Mouse (Mus musculus) frontal cortex, adult (tissue): Measurements from ENCODE around the gene Zfhx3.

Experiments used
- ATAC-seq: cut with Nextera tagmentation; 2 replicates; pipeline ENCODE4 v1.9.2; 2017; ENCODE audit warnings: mild to moderate bottlenecking, moderate library complexity, mixed read lengths; ENCODE audit not compliant: low TSS enrichment

The Zfhx3 gene

GRCm38 (mm10) chr8:108930635-108931034, 988.2 kb downstream of the Zfhx3 start:
- ATAC-seq, result no peak

DNA sequence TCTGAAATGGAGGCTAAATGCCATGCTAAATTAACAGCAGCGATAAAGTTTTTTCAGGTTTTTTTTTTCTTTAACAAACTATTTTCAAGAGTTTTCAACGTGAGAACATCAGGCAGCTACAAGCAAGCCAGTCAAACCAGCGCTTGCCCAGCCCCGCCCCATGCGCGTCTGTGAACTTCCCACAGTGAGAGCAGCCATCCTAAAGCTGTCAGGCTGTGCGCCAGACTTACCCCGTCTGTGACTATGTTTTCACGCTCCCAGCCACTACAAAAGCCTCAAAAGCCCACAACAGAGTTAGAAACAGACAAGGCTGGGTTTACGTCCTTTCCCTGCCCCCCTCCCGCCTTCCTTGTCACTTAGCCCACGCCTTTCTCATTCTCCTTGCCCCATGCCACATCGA, 989.4 kb downstream of the Zfhx3 start:
- ATAC-seq, result peak; percentile 55; the same call in 1 of the 2 replicates

DNA sequence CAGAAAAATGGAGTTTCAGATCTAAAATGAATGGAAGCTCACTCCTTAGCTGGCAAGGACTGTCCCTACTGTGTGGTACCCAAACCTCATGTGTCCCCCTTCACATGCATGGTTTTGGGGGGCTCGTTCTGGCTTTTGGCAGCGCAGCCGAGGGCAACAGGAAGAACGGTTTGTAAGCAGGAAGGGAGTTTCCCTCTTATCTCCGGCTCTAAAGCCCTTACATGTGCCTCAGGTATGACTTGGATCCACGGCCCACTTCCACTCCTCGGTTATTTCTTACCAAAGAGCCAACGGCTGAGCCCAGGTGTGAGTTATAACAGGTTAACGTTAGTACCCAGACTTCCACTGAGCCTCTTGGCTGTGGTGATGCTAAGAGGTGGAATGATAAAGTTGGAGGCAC, 990.3 kb downstream of the Zfhx3 start:
- ATAC-seq, result no peak

DNA sequence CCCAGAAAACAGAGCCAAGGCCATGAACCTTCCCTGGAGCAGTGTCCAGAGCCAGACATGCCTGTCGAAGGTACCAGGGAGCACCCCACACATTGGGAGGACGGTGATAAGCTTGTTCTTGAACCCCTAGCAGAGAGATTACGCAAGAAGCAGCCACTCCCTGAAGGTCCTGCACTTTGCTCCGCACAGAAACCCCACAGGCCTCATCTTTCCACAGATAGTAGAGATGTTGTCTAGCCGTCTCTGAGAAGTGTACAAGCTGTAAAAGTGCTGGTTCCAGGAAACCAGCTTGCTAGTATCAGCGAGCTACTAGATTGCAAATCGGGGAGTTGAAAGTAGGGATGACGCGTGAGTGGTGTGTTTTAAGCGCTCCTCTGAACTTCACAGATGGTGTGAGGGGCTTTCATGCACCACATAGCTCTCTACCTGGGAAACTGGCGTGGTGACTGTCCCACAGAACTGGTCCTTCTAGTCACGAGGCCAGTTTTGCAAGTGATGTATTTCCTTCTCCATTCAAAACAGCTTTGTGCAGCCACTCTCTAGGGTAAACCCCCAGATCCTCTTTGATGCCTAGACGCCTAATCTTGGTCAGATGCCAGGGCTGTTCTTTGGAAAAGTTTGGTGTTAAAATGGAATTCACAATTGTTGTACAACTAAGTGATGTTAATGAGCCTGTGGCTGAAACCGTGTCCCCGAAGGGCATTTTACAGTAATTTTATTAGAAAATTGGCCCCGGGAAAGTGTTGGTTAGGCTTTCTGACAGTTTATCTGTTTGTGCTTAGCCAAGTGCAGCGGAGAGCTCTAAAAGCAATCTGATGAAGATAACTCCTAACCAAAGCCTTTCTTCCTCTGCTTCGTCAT, 993.6 kb downstream of the Zfhx3 start:
- ATAC-seq, result no peak

- no peak for ATAC-seq
These were observed 994.4 kb downstream of the Zfhx3 start for GRCm38 (mm10) chr8:108936695-108937448.

- no peak for ATAC-seq
These were observed 995.5 kb downstream of the Zfhx3 start for GRCm38 (mm10) chr8:108937904-108938455.

GRCm38 (mm10) chr8:108942686-108943085, 1000.2 kb downstream of the Zfhx3 start:
- no peak for ATAC-seq

GRCm38 (mm10) chr8:108943132-108943531, 1000.7 kb downstream of the Zfhx3 start:
- no peak for ATAC-seq

- ATAC-seq, result no peak
These were observed 1001.9 kb downstream of the Zfhx3 start for GRCm38 (mm10) chr8:108944312-108944711.

GRCm38 (mm10) chr8:108950311-108950710, 1007.9 kb downstream of the Zfhx3 start:
- no peak for ATAC-seq

DNA sequence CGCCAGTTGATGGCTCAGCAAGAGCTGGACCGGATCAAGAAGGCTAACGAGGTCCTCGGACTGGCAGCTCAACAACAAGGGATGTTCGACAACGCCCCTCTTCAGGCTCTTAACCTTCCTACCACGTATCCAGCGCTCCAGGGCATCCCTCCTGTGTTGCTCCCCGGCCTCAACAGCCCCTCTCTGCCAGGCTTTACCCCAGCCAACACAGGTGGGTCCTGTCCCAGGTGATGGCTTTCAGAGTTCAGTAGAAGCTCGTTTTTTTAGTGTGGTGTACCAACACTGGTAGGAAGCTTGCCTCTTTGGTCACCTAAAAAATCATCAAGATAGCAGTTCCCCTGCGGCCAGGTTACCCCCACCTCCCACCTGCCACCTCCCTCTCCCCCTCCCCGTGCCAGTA, 1009.1 kb downstream of the Zfhx3 start:
- ATAC-seq, result no peak

GRCm38 (mm10) chr8:108956416-108956815, 1014.0 kb downstream of the Zfhx3 start:
- ATAC-seq, result no peak

- no peak for ATAC-seq
These were observed 1020.1 kb downstream of the Zfhx3 start for GRCm38 (mm10) chr8:108962516-108962915.

- ATAC-seq, result no peak
These were observed 1020.7 kb downstream of the Zfhx3 start for GRCm38 (mm10) chr8:108963181-108963580.

GRCm38 (mm10) chr8:108966041-108966440, 1023.6 kb downstream of the Zfhx3 start:
- no peak for ATAC-seq

- ATAC-seq, result peak; percentile 100
These were observed 1031.3 kb downstream of the Zfhx3 start for GRCm38 (mm10) chr8:108973639-108974325.

- ATAC-seq, result no peak
These were observed 1035.4 kb downstream of the Zfhx3 start for GRCm38 (mm10) chr8:108977693-108978361.

DNA sequence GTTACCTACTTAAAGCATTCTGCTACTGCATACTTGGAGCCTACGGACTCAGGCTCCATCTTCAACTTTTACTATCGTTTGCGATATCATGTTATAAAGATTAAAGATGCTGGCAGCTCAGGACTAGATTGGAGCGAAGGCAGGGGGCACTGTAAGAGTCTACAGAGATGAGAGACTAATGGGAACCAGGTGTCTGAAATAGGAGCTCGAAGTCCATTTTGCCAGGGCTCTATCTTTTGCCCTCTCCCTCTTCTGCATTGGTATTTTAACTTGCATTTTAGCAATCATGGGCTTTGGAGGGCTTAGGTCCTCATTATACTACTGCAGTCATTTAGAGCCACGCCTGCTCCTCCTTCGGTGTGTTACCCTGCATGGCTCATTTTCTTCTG, 1035.9 kb downstream of the Zfhx3 start:
- no peak for ATAC-seq

GRCm38 (mm10) chr8:108984904-108985303, 1042.5 kb downstream of the Zfhx3 start:
- ATAC-seq, result no peak

- no peak for ATAC-seq
These were observed 1047.4 kb downstream of the Zfhx3 start for GRCm38 (mm10) chr8:108989841-108990240.

- no peak for ATAC-seq
These were observed 1048.1 kb downstream of the Zfhx3 start for GRCm38 (mm10) chr8:108990537-108990936.

DNA sequence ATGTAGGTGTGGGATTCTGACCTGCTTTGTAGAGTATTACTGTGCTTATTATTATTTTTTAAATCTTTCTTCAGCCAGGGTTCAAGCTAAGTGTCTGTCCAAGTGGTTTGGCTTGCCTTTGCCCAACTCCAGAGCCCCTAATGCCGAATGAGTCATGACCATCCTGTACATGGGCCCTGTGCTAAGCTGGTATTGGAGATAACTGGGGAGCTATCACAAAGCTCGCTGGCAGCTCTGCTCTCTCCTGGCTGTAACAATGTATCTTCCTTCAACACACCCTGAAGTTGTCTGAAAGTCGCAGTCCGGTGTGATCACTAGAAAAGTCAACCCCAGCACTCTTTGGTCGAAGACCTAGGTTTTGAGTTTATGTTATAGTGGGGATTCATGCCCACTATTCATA, 1049.0 kb downstream of the Zfhx3 start:
- ATAC-seq, result no peak
